Mouse (Mus musculus) lung, embryonic 16.5 days (tissue): ENCODE results near the gene Disp2. TPM values are rescaled to one million over a fixed set of nuclear protein-coding genes. Genes with fewer than 3 reads are reported as not detected.
A peak's percentile ranks its signal among the peaks of the same experiment; 100 is the strongest.

Source experiments
- ATAC-seq: fragments of 200-750 bp; cut with Nextera tagmentation; 2 replicates; pipeline ENCODE4 v1.8.0; 2017; ENCODE audit warnings: low read depth, mild to moderate bottlenecking, moderate library complexity
- H3K27ac ChIP-seq: fragments of 300-500 bp; sonication (generic); 2 replicates; pipeline ENCODE4 v1.5.1; 2014; ENCODE audit warnings: mild to moderate bottlenecking, control low read depth, low read length
- H3K27me3 ChIP-seq: fragments of 300-500 bp; sonication (generic); 2 replicates; pipeline ENCODE4 v1.6.1; 2014; ENCODE audit warnings: low read depth, low read length, mixed read lengths; ENCODE audit not compliant: control insufficient read depth, insufficient read depth
- H3K36me3 ChIP-seq: fragments of 300-500 bp; sonication (generic); 2 replicates; pipeline ENCODE4 v1.6.1; 2014; ENCODE audit warnings: low read length; ENCODE audit not compliant: control insufficient read depth, insufficient read depth
- H3K4me1 ChIP-seq: fragments of 300-500 bp; sonication (generic); replicated peaks from 2 replicates; pipeline ENCODE4 v1.6.1; 2014; ENCODE audit warnings: low read length, mixed read lengths; ENCODE audit not compliant: control insufficient read depth, insufficient read depth
- H3K4me2 ChIP-seq: fragments of 300-500 bp; sonication (generic); 2 replicates; pipeline ENCODE4 v1.6.1; 2014; ENCODE audit warnings: low read depth, low read length, control low read depth
- H3K4me3 ChIP-seq: fragments of 300-500 bp; sonication (generic); 2 replicates; pipeline ENCODE4 v1.5.1; 2014; ENCODE audit warnings: mild to moderate bottlenecking, low read length, control low read depth
- H3K9ac ChIP-seq: fragments of 300-500 bp; sonication (generic); 2 replicates; pipeline ENCODE4 v1.6.1; 2014; ENCODE audit warnings: low read length, control low read depth
- H3K9me3 ChIP-seq: fragments of 300-500 bp; sonication (generic); 2 replicates; pipeline ENCODE4 v1.6.1; 2016; ENCODE audit warnings: low read length; ENCODE audit not compliant: control insufficient read depth
- WGBS: fragments of 180-500 bp; shearing (Covaris S2); extraction: QIAGEN DNeasy Blood & Tissue Kit; methylation state at CpG from one replicate; pipeline ENCODE4 v1.1.7; 2014; 5-methylcytosine and 5-hydroxymethylcytosine counted together
- polyA plus RNA-seq: library from polyadenylated mRNA; unstranded; fragments of >200 nt; fragmentation: Nextera tagmentation; extraction: Ambion mirVana; gene quantifications from 2 replicates; pipeline ENCODE4 v1.2.1, GENCODE M21; 2015

Gene Disp2
- polyA plus RNA-seq, 1 experiment from 2014 or later = 0.65 TPM

DNA sequence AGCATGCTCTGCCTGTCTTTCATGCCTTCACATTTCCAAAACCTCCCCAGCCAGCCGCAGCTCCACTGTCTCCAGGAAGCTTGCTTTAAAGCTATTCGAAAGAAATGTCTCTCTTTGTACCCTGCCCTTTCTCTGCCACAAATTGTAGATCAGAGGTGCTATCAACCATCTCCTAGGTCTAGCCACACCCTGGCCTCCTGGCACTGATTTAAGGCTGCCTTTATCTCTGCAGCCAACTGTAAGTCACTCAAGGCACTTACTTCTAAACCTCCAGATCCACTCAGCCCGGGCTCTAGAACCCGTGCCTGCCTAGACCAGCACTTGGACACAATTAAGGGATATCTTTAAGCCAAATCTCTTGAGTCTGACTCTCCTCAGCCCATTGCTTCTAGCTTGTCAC, 1.1 kb upstream of the Disp2 start:
- 69% methylated on average over 4 of the region's 4 CpGs for WGBS
- Histone ChIP-seq H3K27ac (no peak overlapping the region), H3K9me3 (no peaks in the 10 kb centered on the region), H3K9ac (no peak overlapping the region), H3K27me3 (no peaks in the 10 kb centered on the region), H3K4me3 (no peak overlapping the region), H3K4me2 (no peak overlapping the region), H3K4me1 (peaks cover 18% of the 10 kb centered on the region), H3K36me3 (no peaks in the 10 kb centered on the region)
- ATAC-seq = no peak

DNA sequence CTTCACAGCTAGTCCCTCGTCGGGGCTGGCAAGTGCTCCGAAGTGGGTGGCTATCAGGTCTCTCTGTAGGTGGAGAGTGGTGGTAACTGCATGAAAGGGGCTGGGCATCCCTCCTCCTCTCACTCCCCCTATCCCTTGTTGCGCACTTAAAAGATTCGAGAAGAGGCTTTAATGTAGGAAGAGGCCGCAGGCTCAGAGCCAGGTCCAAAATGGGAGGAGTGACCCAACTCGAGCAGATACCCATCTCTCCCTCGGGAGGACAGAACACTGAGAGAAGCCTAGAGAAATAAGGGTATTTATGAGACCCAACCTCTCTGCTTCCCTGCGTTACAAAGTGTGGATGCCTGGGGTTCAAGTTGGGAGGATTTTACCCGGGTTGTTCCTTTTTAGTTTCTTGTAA, 454 bp upstream of the Disp2 start:
- Histone ChIP-seq H3K4me3 (peak overlapping the region; percentile 38), H3K27ac (no peak overlapping the region), H3K27me3 (no peaks in the 10 kb centered on the region), H3K36me3 (no peaks in the 10 kb centered on the region), H3K4me1 (peaks cover 18% of the 10 kb centered on the region), H3K9ac (peak overlapping the region; percentile 34; the same call in 1 of the 2 replicates), H3K9me3 (no peaks in the 10 kb centered on the region), H3K4me2 (peak overlapping the region; percentile 69)
- WGBS = 10% methylated on average over 10 of the region's 10 CpGs
- peak; percentile 15; the same call in 1 of the 2 replicates for ATAC-seq

DNA sequence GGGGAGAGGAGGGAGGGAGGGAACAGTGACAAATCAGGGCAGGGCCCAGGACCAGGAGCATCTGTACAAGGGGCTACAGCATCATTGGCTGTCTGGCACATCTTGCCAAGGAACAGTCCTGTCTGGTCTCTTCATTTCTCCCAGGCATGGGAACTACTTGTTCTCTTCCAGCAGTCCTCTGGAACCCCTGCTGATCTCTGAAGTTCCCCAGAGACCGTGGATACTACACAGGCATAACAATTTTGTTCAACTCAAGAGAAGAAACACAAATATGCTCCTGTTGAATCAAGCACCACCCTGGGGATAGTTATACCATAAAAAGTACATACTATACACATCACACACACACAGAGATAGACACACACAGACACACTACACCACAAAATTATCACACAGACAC, 1.6 kb downstream of the Disp2 start:
- Histone ChIP-seq H3K9ac (no peak overlapping the region), H3K4me3 (no peak overlapping the region), H3K4me1 (peaks cover 7% of the 10 kb centered on the region), H3K4me2 (no peak overlapping the region), H3K9me3 (no peaks in the 10 kb centered on the region), H3K27ac (no peak overlapping the region), H3K27me3 (no peaks in the 10 kb centered on the region), H3K36me3 (no peaks in the 10 kb centered on the region)
- WGBS = 54% methylated on average over 1 of the region's 1 CpGs
- ATAC-seq = no peak

DNA sequence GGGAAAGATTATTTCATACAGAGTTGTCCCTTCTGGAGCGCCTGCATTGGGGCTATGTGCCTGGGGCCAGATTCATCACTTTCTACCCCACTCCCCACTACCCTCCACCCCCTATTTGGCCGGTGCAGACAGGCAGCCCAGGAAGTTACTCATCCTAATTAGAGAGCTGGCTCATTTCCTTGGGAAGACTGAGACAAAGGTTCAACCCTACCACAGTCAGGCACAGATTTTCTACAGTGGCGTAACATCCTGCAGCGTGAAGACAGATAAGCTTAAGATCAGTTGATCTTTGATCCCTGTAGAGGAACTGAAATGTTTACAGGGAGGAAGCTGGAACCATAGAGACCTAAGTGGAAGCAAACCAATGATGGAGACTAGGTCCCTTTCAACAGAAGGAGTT, 2.8 kb downstream of the Disp2 start:
- H3K27me3 ChIP-seq = no peaks in the 10 kb centered on the region
- H3K4me2 ChIP-seq = no peak overlapping the region
- no peak overlapping the region for H3K9ac ChIP-seq
- no peaks in the 10 kb centered on the region for H3K9me3 ChIP-seq
- WGBS = 47% methylated on average over 4 of the region's 4 CpGs
- H3K36me3 ChIP-seq = no peaks in the 10 kb centered on the region
- H3K4me1 ChIP-seq = peaks cover 7% of the 10 kb centered on the region
- no peak overlapping the region for H3K4me3 ChIP-seq
- peak; percentile 27; the same call in 1 of the 2 replicates for ATAC-seq
- no peak overlapping the region for H3K27ac ChIP-seq

DNA sequence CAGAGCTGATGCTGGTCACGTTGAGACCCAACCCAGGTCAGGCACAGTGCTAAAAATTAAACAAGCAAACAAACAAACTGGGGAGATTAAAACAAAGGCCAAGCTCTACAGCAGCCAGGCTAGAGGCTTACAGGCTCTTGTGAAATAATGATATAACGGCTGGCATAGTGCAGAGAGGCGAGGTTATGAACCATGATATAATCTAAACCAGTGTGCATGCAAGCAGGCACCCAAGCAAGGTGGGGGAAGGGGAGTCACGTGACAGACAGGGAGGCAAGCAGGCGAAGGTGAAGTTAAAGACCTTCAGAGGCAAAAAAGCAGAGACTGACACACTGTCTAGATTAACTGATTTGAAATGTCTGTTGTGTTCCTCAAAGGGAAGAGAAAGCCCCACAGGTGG, 3.6 kb downstream of the Disp2 start:
- Histone ChIP-seq H3K27me3 (no peaks in the 10 kb centered on the region), H3K4me1 (peaks cover 7% of the 10 kb centered on the region), H3K9me3 (no peaks in the 10 kb centered on the region), H3K36me3 (no peaks in the 10 kb centered on the region), H3K4me2 (no peak overlapping the region), H3K9ac (no peak overlapping the region), H3K4me3 (no peak overlapping the region), H3K27ac (no peak overlapping the region)
- WGBS = 38% methylated on average over 5 of the region's 5 CpGs
- no peak for ATAC-seq

DNA sequence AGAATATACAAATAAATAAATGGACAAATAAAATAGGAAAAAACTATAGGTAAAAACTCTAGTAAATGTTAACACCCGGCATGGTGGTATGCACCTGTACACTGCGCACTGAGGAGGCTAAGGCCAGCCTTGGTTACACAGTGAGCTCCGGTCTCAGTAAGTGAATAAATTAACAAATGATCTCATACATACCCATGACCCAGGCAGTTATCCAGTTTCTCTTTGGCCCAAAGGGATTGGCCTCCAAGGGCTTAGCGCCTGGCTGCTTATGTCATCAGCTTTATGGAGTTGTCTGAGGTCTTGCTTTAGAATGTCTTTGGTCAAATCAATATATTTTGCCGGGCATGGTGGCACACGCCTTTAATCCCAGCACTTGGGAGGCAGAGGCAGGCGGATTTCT, 4.1 kb downstream of the Disp2 start:
- H3K4me1 ChIP-seq = peaks cover 7% of the 10 kb centered on the region
- H3K9me3 ChIP-seq = no peaks in the 10 kb centered on the region
- 82% methylated on average over 7 of the region's 7 CpGs for WGBS
- H3K4me2 ChIP-seq = no peak overlapping the region
- no peaks in the 10 kb centered on the region for H3K36me3 ChIP-seq
- H3K9ac ChIP-seq = no peak overlapping the region
- H3K27ac ChIP-seq = no peak overlapping the region
- no peak overlapping the region for H3K4me3 ChIP-seq
- ATAC-seq = no peak
- H3K27me3 ChIP-seq = no peaks in the 10 kb centered on the region

DNA sequence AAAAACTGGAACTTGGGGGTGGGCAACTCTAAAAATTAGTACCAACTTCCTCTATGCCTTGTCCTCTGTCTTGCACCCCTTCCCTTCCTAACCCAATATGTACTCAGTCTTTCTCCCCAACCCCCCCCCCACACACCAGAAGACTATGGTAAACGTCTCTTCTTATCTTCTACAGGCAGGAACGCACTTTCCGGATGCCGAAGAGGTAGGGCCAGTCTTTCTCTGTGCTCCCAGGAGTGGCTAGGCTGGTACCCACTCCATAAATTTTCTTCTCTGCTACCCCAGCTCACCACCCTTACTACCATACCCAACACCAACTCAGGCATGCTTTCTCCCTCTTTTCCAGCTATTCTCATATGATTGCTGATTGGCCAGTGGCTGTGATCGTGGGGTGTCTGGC, 7.0 kb downstream of the Disp2 start:
- WGBS = 61% methylated on average over 5 of the region's 5 CpGs
- Histone ChIP-seq H3K4me1 (peaks cover 8% of the 10 kb centered on the region), H3K27me3 (no peaks in the 10 kb centered on the region), H3K4me2 (no peak overlapping the region), H3K9ac (no peak overlapping the region), H3K9me3 (no peaks in the 10 kb centered on the region), H3K36me3 (no peaks in the 10 kb centered on the region), H3K4me3 (no peak overlapping the region), H3K27ac (no peak overlapping the region)
- no peak for ATAC-seq

DNA sequence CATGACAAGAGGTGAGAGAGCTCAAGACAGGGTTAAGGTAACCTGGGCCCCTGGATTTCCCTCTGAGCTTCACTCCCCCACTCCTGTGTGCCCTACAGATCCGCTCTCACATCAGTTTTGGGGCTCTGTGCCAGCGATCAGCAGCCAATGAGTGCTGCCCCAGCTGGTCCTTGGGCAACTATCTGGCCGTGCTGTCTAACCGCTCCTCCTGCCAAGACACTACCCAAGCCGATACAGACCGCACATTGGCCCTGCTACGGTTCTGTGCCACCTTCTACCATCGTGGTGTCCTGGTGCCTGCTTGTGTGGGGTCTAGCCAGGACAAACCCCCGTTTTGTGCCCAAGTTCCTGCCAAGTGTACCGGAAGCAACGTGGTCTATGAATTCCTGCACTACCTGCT, 10.0 kb downstream of the Disp2 start:
- no peak for ATAC-seq
- H3K4me3 ChIP-seq = no peak overlapping the region

DNA sequence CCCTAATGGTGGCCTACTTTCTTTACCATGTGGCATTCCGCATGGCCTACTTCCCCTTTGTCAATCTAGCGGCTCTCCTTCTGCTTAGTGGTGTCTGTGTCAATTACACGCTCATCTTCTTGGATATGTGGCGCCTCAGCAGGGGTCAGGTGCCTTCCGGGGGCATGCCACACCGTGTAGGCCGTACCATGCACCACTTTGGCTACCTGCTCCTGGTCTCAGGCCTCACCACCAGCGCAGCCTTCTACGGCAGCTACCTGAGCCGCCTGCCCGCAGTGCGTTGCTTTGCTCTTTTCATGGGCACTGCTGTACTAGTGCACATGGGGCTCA, 10.7 kb downstream of the Disp2 start:
- WGBS = 56% methylated on average over 12 of the region's 12 CpGs
- Histone ChIP-seq H3K27ac (no peak overlapping the region), H3K4me3 (peak overlapping the region; percentile 30; the same call in 1 of the 2 replicates), H3K27me3 (no peaks in the 10 kb centered on the region), H3K9me3 (no peaks in the 10 kb centered on the region), H3K4me1 (peaks cover 8% of the 10 kb centered on the region), H3K4me2 (peak overlapping the region; percentile 53; the same call in 1 of the 2 replicates), H3K36me3 (no peaks in the 10 kb centered on the region), H3K9ac (no peak overlapping the region)
- no peak; the same call in 1 of the 2 replicates for ATAC-seq

More for the DNA sequence above, 10.0 kb downstream of the Disp2 start:
- Histone ChIP-seq H3K4me1 (peaks cover 8% of the 10 kb centered on the region), H3K9me3 (no peaks in the 10 kb centered on the region), H3K9ac (no peak overlapping the region), H3K4me2 (no peak overlapping the region), H3K27ac (no peak overlapping the region), H3K27me3 (no peaks in the 10 kb centered on the region), H3K36me3 (no peaks in the 10 kb centered on the region)
- WGBS = 90% methylated on average over 11 of the region's 11 CpGs
